Mouse (Mus musculus): Measurements from ENCODE around the gene Tagln. TPM values are rescaled to one million over a fixed set of nuclear protein-coding genes. Genes with fewer than 3 reads are reported as not detected.

Gene Tagln
- 1 to 10 TPM; 8.5 to 9.9 TPM for total RNA-seq (2021)
- long read RNA-seq, experiment 1, transcript Tagln-201 (5 exons, 1,595 nt): major isoform, 9 of 9 reads
- long read RNA-seq, experiment 1, partial matches to known transcripts: 0 of 9 reads
- long read RNA-seq, experiment 1, other reads (novel, unspliced or antisense): 0 of 9 reads
- long read RNA-seq, experiment 2, partial matches to known transcripts: 0 of 2 reads
- long read RNA-seq, experiment 2, other reads (novel, unspliced or antisense): 0 of 2 reads

DNA sequence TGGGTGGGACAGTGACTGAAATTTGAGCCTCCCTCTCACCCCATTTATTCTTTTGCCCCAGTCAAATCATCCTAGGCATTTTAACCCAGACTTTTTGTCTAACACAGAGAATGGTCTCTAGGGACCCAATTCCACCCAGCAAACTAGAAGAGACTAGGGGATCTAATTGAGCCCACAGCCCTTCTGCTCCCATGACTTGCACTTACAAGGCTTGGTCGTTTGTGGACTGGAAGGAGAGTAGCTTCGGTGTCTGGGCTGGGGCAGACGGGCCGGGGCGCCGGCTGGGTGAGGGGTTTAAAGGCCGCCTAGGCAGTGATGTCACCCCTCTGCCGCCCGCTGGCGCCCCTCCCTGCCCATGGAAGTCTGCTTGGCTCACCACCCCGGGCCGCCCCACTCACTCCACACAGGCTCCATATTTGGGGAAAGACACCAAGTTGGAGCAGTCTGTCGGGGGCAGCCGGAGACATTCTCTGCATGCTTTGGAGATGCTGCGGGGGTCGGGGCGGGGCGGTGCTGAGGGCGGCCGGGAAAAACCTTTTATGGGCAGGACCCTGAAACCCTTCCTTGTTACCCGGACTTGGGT lies at the start of gene Tagln:
TSS of gene Tagln (minus strand) at position 431 of the 583 bp plus-strand sequence.
- DNase-seq (ENCODE audit: low spot score in 2 of 2): no peak

GRCm38 (mm10) chr9:45985229-45985567 lies 49.3 kb upstream of the Tagln start:
- peak; percentile 26 to 39 for DNase-seq (ENCODE audit: low spot score in 2 of 2)

DNA sequence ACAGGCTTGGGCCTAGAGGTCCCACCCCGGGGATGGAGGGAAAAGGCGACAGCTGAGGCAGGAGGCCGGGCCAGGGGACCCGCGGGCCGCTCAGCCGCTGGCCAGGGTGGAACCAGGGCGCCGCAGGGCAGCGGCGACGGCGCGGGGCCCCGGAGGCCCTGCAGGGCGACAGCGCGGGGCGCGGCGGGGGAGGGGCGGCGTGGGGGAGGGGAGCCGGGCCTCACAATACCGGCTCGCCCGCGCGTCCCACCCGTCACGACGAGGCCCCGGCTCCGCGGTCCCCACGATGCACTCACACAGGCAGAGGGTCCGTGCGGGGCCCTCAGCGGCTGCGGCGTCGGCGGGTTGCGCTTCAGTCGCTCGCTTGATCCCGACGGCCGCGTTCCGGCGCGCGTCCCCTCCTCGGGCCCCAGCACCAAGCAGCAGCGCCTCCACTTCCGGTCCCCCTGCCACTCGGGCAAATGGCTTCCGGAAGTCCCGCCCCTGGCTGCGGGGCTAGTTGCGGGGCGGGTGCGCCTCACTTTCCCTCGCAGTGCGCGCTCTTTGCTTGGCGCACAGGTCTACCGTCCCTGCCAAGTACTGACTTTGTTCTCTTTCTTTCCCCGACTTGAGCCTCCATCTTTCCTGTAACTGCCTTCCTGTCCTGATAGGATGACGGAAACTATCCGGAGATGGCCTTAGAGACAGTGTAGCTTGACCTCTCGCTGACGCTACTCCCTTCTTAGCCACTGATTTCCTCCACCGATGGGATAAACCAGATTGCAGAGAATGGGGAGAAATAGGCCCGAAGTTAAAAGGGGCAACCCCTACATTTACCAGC lies 48.8 kb upstream of the Tagln start:
- DNase-seq (ENCODE audit: low spot score in 2 of 2): peak; percentile 92 to 93

GRCm38 (mm10) chr9:45983676-45984408 lies 48.0 kb upstream of the Tagln start:
- peak in 1 of 2 experiments; percentile 31 for DNase-seq (ENCODE audit: low spot score in 2 of 2)

DNA sequence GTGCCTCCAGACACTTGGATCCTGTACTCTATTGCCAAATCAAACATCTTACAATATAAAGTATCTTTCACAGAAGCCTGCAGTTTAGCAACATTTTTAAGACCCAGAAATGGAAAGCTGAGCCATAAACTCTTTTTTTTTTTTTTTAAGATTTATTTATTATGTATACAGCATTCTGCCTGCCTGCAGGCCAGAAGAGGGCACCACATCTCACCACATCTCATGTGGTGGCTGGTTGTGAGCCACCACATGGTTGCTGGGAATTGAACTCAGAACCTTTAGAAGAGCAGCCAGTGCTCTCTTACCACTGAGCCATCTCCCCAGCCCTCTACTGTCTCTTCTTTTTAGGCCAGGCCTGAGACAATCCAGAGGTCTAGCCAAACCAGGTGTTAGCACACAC lies 45.5 kb upstream of the Tagln start:
- no peak for DNase-seq (ENCODE audit: low spot score in 2 of 2)

DNA sequence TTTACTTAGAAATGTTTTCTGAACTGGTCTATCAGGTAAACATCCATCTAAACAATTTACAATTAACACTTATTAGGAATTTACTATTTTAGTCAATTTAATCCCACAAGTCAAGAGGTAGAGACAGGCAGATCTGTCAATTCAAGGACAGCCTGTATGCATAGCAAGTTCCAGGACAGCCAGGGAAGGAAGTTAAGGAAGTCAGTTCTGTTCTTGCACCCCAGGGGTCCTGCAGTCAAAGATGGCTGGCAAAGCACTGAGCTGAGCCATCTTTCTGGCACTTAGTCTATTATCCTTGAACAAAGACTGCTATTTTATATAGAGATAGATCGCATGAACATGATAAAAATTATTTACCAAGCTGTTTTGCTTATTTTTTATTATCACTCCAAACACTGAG lies 44.8 kb upstream of the Tagln start:
- DNase-seq (ENCODE audit: low spot score in 2 of 2): no peak

DNA sequence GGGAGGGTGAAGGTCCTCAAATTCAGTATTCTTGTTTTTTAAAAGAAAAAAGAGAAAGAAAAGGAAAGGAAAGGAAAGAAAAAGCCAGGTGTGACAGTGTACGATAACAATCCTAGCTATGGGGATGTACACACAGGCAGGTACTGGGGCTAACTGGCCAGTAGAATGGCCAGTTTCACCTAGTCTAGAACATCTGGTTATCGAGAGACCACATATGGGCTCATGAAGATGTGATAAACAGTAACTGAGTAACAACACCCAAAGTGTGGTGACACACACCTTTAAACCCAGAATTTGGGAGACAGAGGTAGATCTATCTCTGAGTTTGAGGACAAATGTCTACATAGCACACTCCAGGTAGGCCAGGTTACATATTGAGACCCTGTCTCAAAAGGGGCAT lies 43.9 kb upstream of the Tagln start:
- no peak for DNase-seq (ENCODE audit: low spot score in 2 of 2)

- DNase-seq (ENCODE audit: low spot score in 2 of 2): no peak
Measured at GRCm38 (mm10) chr9:45976884-45977283, 41.0 kb upstream of the Tagln start.

DNA sequence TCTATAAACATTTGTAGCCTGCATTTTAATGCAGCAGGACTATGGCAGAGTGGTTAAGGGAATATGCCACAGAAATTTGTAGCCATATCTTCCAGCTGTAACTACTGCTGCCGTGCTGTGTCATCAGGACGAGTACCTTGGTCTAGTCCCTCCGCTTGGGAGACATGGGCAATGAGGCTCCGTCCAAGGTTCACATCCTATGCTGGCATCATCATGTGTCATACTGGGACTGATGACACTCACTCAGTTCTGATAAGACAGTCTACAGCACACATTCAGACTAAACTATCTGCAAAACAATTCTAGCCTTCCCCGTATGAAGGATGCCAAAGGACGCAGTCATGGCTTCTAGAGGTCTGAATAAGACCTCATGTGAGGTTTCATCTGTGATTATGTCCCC lies 27.7 kb upstream of the Tagln start:
- DNase-seq (ENCODE audit: low spot score in 2 of 2): no peak

- no peak for DNase-seq (ENCODE audit: low spot score in 2 of 2)
Measured at GRCm38 (mm10) chr9:45961855-45962254, 26.0 kb upstream of the Tagln start.

DNA sequence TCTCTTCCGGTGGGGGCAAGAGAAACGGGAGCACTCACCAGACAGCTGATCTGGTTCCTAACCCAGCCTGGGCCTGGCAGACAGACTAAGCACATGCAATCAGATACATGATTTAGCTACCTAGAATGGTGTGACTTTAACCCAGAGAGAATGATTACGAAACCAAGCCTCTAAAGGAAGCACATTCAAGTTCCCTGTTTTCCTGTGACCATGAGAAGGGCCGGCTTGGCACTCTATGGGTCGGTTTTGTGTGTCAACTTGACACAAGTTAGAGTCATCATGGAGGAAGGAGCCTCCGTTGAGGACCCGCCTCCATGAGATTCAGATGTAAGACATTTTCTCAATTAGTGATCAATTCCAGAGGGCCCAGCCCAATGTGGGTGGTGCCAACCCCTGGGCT lies 23.8 kb upstream of the Tagln start:
- DNase-seq (ENCODE audit: low spot score in 2 of 2): no peak

DNA sequence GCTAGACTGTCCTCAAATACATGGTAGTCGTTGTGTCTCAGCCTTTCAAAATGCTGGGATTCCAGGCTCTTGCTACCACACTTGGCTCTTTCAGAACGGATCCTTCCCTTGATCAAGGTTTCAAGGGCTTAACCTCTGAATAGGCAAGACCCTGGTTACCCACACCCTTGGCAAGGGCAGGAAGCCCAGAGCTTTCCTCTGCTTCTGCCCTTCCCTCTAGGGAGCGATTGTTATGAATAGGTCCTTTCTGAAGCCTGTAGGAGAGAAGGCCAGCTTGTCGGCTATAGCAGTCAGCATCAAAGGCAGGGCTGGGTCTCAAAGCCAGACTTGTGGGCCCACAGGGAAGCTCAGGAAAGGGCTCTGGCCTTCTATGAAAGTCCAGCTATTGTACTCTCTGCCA lies 23.0 kb upstream of the Tagln start:
- DNase-seq (ENCODE audit: low spot score in 2 of 2): no peak

- no peak for DNase-seq (ENCODE audit: low spot score in 2 of 2)
Measured at GRCm38 (mm10) chr9:45958023-45958670, 22.3 kb upstream of the Tagln start.

GRCm38 (mm10) chr9:45955107-45955963 lies 19.5 kb upstream of the Tagln start, which contains the start of gene Sidt2:
TSS of gene Sidt2 (minus strand) at chr9:45955258.
- peak; percentile 87 to 92 for DNase-seq (ENCODE audit: low spot score in 2 of 2)

DNA sequence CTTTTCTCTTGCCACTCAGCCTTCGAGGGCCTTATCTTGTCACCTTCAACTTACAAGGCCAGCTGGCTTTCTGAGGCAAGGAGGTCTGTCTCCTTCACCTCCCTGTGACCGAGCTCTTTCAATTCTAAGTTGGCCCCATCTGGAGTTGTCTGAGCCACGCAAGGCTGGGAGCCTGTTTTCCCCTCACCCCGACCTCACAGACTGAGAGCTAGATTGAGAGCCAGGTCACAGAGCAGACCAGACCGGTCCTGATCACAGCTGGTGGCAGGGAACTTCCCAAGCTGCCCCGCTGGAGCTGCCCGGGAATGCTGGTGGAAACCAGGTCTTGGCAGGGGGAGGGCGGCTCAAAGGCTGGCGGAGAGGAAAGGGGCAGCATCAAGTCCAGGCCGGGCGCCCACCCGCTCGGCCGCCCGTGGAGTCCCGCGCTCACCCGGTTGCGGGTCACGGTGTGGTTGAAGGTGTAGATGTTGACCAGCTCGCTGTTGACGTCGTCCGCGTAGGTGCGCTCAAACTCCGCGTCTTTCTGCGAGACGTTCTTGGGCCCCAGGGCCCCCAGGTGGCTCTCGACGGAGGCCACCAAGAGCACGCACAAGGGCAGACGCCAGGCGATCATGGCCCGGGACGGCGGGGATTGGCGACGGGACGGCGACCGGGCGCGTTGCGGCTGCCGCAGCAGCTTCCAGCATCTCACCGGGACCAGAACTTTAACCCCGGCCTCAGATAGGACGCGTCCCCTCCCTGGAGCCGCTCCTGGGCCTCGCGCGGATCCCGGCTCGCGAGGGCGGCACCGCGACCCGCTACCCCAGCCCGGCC lies 18.6 kb upstream of the Tagln start:
- peak; percentile 32 to 49 for DNase-seq (ENCODE audit: low spot score in 2 of 2)

DNA sequence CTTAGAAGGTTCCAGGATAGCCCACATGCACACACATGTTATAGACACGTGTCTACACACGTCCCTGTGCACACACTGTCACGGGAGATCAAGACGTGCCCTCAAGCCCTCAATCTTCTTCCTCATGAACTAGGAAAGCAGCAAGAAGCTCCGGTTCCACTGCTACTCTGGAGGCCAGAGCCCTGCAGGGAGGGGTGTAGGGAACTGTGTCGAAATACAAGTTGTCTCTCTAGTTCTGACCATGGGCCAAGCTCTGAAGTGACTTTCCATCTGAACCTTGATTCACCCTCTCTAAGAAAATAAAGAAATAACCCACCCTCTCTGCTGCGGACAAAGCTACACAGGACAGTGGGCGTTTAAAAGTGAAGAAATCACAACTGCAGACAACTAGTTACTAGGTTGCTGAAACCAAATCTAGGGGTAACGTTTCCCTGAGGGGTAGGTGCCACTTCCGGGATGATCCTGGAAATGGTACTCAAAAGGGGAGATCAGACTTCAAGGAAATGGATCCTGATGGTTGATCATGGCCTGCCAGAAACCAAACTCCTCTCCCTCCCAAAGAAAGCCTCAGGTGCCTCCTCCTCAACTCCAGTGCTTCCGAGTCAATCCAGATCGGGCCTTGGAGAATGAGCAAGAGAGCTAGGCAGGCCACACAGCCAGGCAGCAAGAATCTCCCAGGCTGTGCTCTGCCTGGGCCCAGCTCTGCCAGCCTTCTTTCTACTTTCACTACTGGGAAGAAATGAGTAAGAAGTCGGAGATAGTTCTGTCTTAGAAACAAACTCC lies 17.8 kb upstream of the Tagln start:
- no peak for DNase-seq (ENCODE audit: low spot score in 2 of 2)

DNA sequence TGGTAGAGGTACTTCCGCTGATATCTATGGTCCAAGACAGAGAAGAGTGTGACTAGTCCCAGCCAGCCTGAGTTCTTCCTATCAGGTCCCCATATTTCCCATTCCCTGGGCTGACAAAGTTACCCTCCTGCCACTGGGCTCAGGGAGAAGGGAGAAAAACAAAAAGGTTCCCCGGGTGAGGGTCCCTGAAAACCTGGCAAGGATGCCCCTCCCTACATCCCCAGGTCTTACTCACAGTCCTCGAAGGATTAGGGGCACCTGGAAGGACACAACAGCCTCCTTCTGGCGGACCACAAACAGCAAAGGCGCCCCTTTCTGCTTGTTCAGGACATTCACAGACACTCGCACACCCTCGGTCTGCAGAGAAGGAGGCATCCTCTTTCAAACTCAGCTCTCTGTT lies 17.0 kb upstream of the Tagln start:
- no peak for DNase-seq (ENCODE audit: low spot score in 2 of 2)

GRCm38 (mm10) chr9:45952057-45952456 lies 16.2 kb upstream of the Tagln start:
- no peak for DNase-seq (ENCODE audit: low spot score in 2 of 2)

- DNase-seq (ENCODE audit: low spot score in 2 of 2): no peak
Measured at GRCm38 (mm10) chr9:45946872-45947183, 11.0 kb upstream of the Tagln start.
